Mouse (Mus musculus): ENCODE results near the gene Acot3.

Acot3 gene

DNA sequence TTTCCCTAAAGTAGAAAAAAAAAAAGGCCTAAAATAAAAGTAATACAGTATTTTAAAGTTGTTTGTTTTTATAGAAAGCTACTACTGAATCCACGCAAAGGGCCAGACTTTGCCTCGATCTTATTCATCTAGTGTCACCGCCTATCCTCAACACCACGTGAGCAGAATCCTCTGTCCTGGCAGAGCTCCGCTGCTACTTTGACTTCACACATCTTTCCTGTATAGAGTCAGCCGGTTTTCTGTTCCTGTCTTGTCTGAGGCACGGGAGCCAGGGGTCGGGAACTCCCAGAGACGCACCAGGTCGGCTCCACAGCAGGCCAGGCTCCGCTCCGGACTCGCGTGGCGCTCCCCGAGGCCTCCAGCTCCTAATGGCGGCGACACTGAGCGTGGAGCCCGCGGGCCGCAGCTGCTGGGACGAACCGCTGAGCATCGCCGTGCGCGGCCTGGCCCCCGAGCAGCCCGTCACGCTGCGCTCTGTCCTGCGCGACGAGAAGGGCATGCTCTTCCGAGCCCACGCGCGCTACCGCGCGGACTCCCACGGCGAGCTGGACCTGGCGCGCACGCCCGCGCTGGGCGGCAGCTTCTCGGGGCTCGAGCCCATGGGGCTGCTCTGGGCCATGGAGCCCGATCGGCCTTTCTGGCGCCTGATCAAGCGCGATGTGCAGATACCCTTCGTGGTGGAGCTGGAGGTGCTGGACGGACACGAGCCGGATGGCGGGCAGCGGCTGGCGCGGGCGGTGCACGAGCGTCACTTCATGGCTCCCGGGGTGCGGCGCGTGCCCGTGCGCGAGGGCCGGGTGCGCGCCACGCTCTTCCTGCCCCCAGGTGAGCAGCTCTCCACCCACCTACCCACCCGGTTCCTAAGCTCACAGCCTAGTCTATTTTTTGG is 48.9 kb downstream of the Acot3 start, which contains the start of gene Acot6:
Gene Acot6 (plus strand): TSS at position 51 of the 889 bp plus-strand sequence.
- DNase-seq (ENCODE audit: low read depth, low spot score) = peak; percentile 67

DNA sequence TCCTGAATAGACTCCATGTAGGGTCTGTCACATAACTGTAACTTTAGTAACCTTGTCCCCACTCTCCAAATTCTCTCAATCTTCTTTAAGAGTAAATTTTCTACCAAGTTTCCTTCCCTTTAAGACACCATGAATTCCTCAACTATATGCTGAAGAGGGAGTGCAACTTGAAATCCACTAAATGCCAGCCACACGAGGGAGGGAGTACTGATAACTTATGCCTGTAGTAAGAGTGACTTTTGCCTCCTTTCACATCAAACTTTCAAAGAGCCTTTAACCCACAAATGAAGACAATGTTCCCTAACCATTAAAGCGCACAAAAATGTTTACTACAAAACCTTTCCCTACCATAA is 49.5 kb downstream of the Acot3 start:
- peak; percentile 8 for DNase-seq (ENCODE audit: low read depth, low spot score)

DNA sequence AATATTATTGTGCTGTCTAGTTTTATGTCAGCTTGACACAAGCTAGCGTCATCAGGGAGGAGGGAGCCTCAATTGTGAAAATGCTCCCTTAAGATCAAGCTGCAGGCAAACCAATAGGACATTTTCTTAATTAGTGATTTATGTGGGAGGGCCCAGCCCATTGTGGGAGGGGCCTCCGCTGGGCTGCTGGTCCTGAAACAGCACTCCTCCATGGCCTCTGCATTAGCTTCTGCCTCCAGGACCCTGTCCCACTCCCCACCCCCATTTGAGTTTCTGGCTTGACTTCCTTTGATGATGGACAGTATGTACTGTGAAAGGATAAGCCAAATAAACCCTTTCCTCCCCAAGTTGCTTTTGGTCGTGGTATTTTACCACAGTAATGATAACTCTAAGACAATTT is 55.1 kb downstream of the Acot3 start:
- DNase-seq (ENCODE audit: low read depth, low spot score) = no peak

DNA sequence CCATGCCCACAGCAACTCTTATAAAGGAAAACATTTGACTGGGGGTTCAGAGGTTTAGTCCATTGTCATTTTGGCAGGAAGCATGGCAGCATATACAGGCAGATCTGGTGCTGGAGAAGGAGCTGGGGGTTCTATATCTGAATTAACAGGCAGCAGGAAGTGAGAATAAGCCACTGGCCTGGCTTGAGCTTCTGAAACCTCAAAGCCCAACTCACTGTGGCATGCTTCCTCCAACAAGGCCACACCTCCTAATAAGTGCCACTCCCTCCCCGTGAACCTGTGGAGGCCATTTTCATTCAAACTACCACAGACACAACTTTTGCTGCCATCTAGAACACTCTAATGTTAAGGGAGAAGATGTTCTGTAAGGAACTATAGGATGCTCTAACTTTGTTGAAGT is 55.7 kb downstream of the Acot3 start:
- no peak for DNase-seq (ENCODE audit: low read depth, low spot score)

DNA sequence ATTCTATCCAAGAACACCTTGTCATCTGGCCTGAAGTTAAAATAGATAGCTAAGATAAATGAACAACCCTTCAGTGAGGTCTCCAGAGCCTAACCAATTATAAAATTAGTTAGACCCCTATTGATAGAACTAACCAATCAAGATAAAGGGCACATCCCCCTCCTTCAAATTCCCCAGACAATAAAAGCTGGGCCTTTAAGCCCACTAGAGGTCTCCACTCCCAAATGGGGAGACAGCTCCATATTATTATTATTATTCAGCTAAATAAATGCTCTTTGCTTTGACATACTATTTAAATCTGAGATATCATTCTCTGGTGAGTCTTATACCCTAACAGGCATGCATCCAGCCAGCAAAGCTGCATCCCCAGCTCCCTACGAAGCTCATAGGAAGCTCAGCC is 58.0 kb downstream of the Acot3 start:
- no peak for DNase-seq (ENCODE audit: low read depth, low spot score)
